In genomic region chr17:26972107-26972506, GRCm38 (mm10) we compare ENCODE assay signal across 8 mouse cellular contexts. TPM values are rescaled to one million over a fixed set of nuclear protein-coding genes. Genes with fewer than 3 reads are reported as not detected.
DNase-seq lines count a peak whose midpoint lies in the region; ATAC-seq and TF ChIP-seq lines count a peak whose summit lies in the region.

No protein-coding gene starts in this region.

- H3K4me1 ChIP-seq in cerebellum, adult 2 months (ENCODE audit: control insufficient read depth, insufficient read depth, low read length), result peaks cover 11% of the 10 kb centered on the region; the same call in 1 of the 2 replicates
- H3K4me1 ChIP-seq in spleen, adult 2 months (ENCODE audit: control insufficient read depth, insufficient read depth, insufficient read length), result peaks cover 13% of the 10 kb centered on the region; the same call in 1 of the 2 replicates
- H3K4me1 ChIP-seq in liver, embryonic 13.5 days (replicated peaks), result peaks cover 61% of the 10 kb centered on the region
- H3K4me1 ChIP-seq in stomach, postnatal 0 days (replicated peaks; ENCODE audit: control insufficient read depth, insufficient read depth), result peaks cover 7% of the 10 kb centered on the region; the same call in 1 of the 2 replicates

- H3K9me3 ChIP-seq in liver, embryonic 13.5 days (replicated peaks), result no peaks in the 10 kb centered on the region
- H3K9me3 ChIP-seq in stomach, postnatal 0 days (ENCODE audit: control insufficient read depth, low read length), result no peaks in the 10 kb centered on the region

- peak overlapping the region; percentile 95 for H3K4me2 ChIP-seq in liver, embryonic 13.5 days
- H3K4me2 ChIP-seq in stomach, postnatal 0 days (replicated peaks; ENCODE audit: low read depth), result peak overlapping the region; percentile 89

- whole genome bisulfite sequencing in cerebellum, adult 2 months, result 4% methylated on average over 3 of the region's 3 CpGs
- WGBS in spleen, adult 2 months, result 6% methylated on average over 3 of the region's 3 CpGs
- WGBS in liver, embryonic 13.5 days (ENCODE audit: insufficient replicate concordance), result 2% methylated on average over 3 of the region's 3 CpGs
- WGBS in stomach, postnatal 0 days, result 0% methylated on average over 3 of the region's 3 CpGs

- TF ChIP-seq CTCF in cerebellum, adult 2 months (IDR thresholded peaks at IDR 0.05; ENCODE audit: borderline replicate concordance, insufficient read depth, low read depth, low read length), result no peak
- TF ChIP-seq CTCF in spleen, adult 2 months (IDR thresholded peaks at IDR 0.05; ENCODE audit: extremely low read depth, insufficient read depth, insufficient read length, insufficient replicate concordance), result no peak
- no peak for TF ChIP-seq CTCF in stomach, postnatal 0 days (IDR thresholded peaks at IDR 0.05; ENCODE audit: low read depth)

- peaks cover 9% of the 10 kb centered on the region for H3K36me3 ChIP-seq in spleen, adult 2 months (ENCODE audit: control insufficient read depth, insufficient read depth, low read length)
- peaks cover 28% of the 10 kb centered on the region for H3K36me3 ChIP-seq in liver, embryonic 13.5 days
- peaks cover 3% of the 10 kb centered on the region; the same call in 1 of the 2 replicates for H3K36me3 ChIP-seq in stomach, postnatal 0 days (ENCODE audit: control insufficient read depth, insufficient read depth, low read length)

- no peak for TF ChIP-seq POLR2A in cerebellum, adult 2 months (IDR thresholded peaks at IDR 0.05; ENCODE audit: borderline replicate concordance, insufficient read depth, low read length)
- no peak for TF ChIP-seq POLR2A in spleen, adult 2 months (IDR thresholded peaks at IDR 0.05; ENCODE audit: low read depth, low read length)

- H3K4me3 ChIP-seq in cerebellum, adult 2 months (replicated peaks; ENCODE audit: insufficient read depth, low read depth, low read length), result peak overlapping the region; percentile 89
- H3K4me3 ChIP-seq in spleen, adult 2 months (ENCODE audit: extremely low read depth, insufficient read depth, insufficient read length), result peak overlapping the region; percentile 81
- peak overlapping the region; percentile 86 for H3K4me3 ChIP-seq in liver, embryonic 13.5 days (replicated peaks)
- peak overlapping the region; percentile 75 for H3K4me3 ChIP-seq in stomach, postnatal 0 days (ENCODE audit: low read depth, low read length)

- no peak for TF ChIP-seq EP300 in stomach, postnatal 0 days (optimal IDR thresholded peaks at IDR 0.05)

- H3K27me3 ChIP-seq in cerebellum, adult 2 months (ENCODE audit: control insufficient read depth, insufficient read depth, low read length), result no peaks in the 10 kb centered on the region
- H3K27me3 ChIP-seq in spleen, adult 2 months (ENCODE audit: control insufficient read depth, insufficient read depth, low read length), result no peaks in the 10 kb centered on the region
- no peaks in the 10 kb centered on the region for H3K27me3 ChIP-seq in liver, embryonic 13.5 days
- H3K27me3 ChIP-seq in stomach, postnatal 0 days (ENCODE audit: control insufficient read depth, insufficient read depth, low read length), result no peaks in the 10 kb centered on the region

- DNase-seq in cerebellum, adult 2 months, result no peak
- no peak for DNase-seq in cerebellum, adult 9-11 months
- DNase-seq in spleen, adult 2 months (ENCODE audit: low read depth in 1 of 2, low spot score in 2 of 2), result no peak
- DNase-seq in spleen, adult 18-20 months, result no peak
- DNase-seq in liver, embryonic 13.5 days, result no peak
- DNase-seq in stomach, postnatal 0 days (ENCODE audit: low spot score), result no peak
- DNase-seq in thymus, adult 18-20 months, result no peak
- DNase-seq in urinary bladder, adult 2 months (ENCODE audit: low spot score), result no peak

- H3K27ac ChIP-seq in cerebellum, adult 2 months (ENCODE audit: insufficient read depth, low read length), result no peak overlapping the region
- H3K27ac ChIP-seq in spleen, adult 2 months (ENCODE audit: insufficient read depth, low read length), result peak overlapping the region; percentile 78; the same call in 1 of the 2 replicates
- peak overlapping the region; percentile 84 for H3K27ac ChIP-seq in liver, embryonic 13.5 days
- peak overlapping the region; percentile 91 for H3K27ac ChIP-seq in stomach, postnatal 0 days (replicated peaks)

- ATAC-seq in liver, embryonic 13.5 days (ENCODE audit: low read depth), result no peak
- ATAC-seq in stomach, postnatal 0 days (ENCODE audit: low FRiP score, low TSS enrichment), result no peak

- H3K9ac ChIP-seq in liver, embryonic 13.5 days, result peak overlapping the region; percentile 89
- H3K9ac ChIP-seq in stomach, postnatal 0 days (ENCODE audit: low read length), result peak overlapping the region; percentile 86

RNA-seq across cellular contexts. Expression of gene Zbtb9, which starts 0.9 kb away (rescaled TPM):
- 13.9 and 14.7 TPM in 2 replicates for polyA plus RNA-seq in cerebellum, adult 2 months (2012; rRNA removed)
- polyA plus RNA-seq in spleen, adult 2 months (2012; rRNA removed), result 13.7 and 25.0 TPM in 2 replicates
- polyA plus RNA-seq in liver, embryonic 13.5 days (2015; fragmentation: Nextera tagmentation; extraction: Ambion mirVana), result 6.3 and 7.0 TPM in 2 replicates
- polyA plus RNA-seq in stomach, postnatal 0 days (2015; fragmentation: Nextera tagmentation; extraction: Ambion mirVana), result 6.9 and 7.8 TPM in 2 replicates
- 8.4 and 9.4 TPM in 2 replicates for polyA plus RNA-seq in urinary bladder, adult 2 months (2012; rRNA removed)

RNA-seq across cellular contexts. Expression of gene Syngap1, which starts 31.1 kb away (rescaled TPM):
- polyA plus RNA-seq in cerebellum, adult 2 months (2012; rRNA removed), result 55.9 and 62.5 TPM in 2 replicates
- polyA plus RNA-seq in spleen, adult 2 months (2012; rRNA removed), result 7.3 and 9.6 TPM in 2 replicates
- 0.25 and 0.44 TPM in 2 replicates for polyA plus RNA-seq in liver, embryonic 13.5 days (2015; fragmentation: Nextera tagmentation; extraction: Ambion mirVana)
- 0.61 and 0.70 TPM in 2 replicates for polyA plus RNA-seq in stomach, postnatal 0 days (2015; fragmentation: Nextera tagmentation; extraction: Ambion mirVana)
- polyA plus RNA-seq in urinary bladder, adult 2 months (2012; rRNA removed), result 22.1 and 32.4 TPM in 2 replicates

RNA-seq across cellular contexts. Expression of gene Cuta, which starts 32.7 kb away (rescaled TPM):
- polyA plus RNA-seq in cerebellum, adult 2 months (2012; rRNA removed), result 176 and 187 TPM in 2 replicates
- polyA plus RNA-seq in spleen, adult 2 months (2012; rRNA removed), result 87.9 and 131 TPM in 2 replicates
- polyA plus RNA-seq in liver, embryonic 13.5 days (2015; fragmentation: Nextera tagmentation; extraction: Ambion mirVana), result 111 and 118 TPM in 2 replicates
- 157 and 163 TPM in 2 replicates for polyA plus RNA-seq in stomach, postnatal 0 days (2015; fragmentation: Nextera tagmentation; extraction: Ambion mirVana)
- polyA plus RNA-seq in urinary bladder, adult 2 months (2012; rRNA removed), result 122 and 145 TPM in 2 replicates

RNA-seq across cellular contexts. Expression of gene Phf1, which starts 39.3 kb away (rescaled TPM):
- 57.8 and 60.8 TPM in 2 replicates for polyA plus RNA-seq in cerebellum, adult 2 months (2012; rRNA removed)
- polyA plus RNA-seq in spleen, adult 2 months (2012; rRNA removed), result 103 and 131 TPM in 2 replicates
- polyA plus RNA-seq in liver, embryonic 13.5 days (2015; fragmentation: Nextera tagmentation; extraction: Ambion mirVana), result 1.4 and 1.6 TPM in 2 replicates
- 4.7 and 5.8 TPM in 2 replicates for polyA plus RNA-seq in stomach, postnatal 0 days (2015; fragmentation: Nextera tagmentation; extraction: Ambion mirVana)
- polyA plus RNA-seq in urinary bladder, adult 2 months (2012; rRNA removed), result 51.2 and 65.3 TPM in 2 replicates

RNA-seq across cellular contexts. Expression of gene Kifc5b, which starts 55.2 kb away (rescaled TPM):
- 5.9 and 6.6 TPM in 2 replicates for polyA plus RNA-seq in cerebellum, adult 2 months (2012; rRNA removed)
- polyA plus RNA-seq in spleen, adult 2 months (2012; rRNA removed), result 6.8 and 7.6 TPM in 2 replicates
- polyA plus RNA-seq in liver, embryonic 13.5 days (2015; fragmentation: Nextera tagmentation; extraction: Ambion mirVana), result 4.7 and 5.2 TPM in 2 replicates
- 1.5 and 1.6 TPM in 2 replicates for polyA plus RNA-seq in stomach, postnatal 0 days (2015; fragmentation: Nextera tagmentation; extraction: Ambion mirVana)
- 1.7 and 1.8 TPM in 2 replicates for polyA plus RNA-seq in urinary bladder, adult 2 months (2012; rRNA removed)
